Mouse (Mus musculus) kidney, adult 10 weeks (tissue): Measurements from ENCODE around the gene 2310057N15Rik. TPM values are rescaled to one million over a fixed set of nuclear protein-coding genes. Genes with fewer than 3 reads are reported as not detected.

Experiments
- polyA plus RNA-seq: library from polyadenylated mRNA; stranded (reverse); fragments of 350-450 nt; fragmentation: Illumina TruSeq; extraction: RNeasy Lipid Tissue Mini Kit (QIAGEN cat#74804); gene quantifications from one replicate; pipeline ENCODE4 v1.2.3, GENCODE M21; 2014; ENCODE audit warnings: low read depth, low replicate concordance

2310057N15Rik gene
- not detected for polyA plus RNA-seq

DNA sequence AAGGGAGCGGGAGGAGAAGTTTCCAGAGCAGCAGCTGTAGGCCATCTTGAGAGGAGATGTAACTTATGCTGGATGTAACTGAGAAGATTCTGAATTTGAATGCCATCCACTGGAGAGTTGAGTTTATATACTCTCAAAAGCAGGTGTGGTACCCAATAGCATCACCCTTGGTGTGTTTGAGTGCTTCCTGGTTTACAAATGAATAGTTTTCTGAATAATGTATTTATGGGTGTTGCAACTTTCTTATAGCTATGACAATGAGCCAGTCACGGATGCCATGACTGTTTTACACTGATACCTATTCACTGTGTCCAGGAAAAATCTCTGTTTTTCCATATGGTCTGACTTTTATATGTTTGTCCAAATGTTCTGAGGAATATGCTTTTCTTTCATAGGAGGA is at the start of gene 2310057N15Rik:
TSS of gene 2310057N15Rik (minus strand) at position 101 of the 400 bp plus-strand sequence.

GRCm38 (mm10) chr16:88820066-88820465 is 46.1 kb upstream of the 2310057N15Rik start, which contains the start of gene Krtap15:
Gene Krtap15, plus strand, starts transcription at chr16:88820215.

DNA sequence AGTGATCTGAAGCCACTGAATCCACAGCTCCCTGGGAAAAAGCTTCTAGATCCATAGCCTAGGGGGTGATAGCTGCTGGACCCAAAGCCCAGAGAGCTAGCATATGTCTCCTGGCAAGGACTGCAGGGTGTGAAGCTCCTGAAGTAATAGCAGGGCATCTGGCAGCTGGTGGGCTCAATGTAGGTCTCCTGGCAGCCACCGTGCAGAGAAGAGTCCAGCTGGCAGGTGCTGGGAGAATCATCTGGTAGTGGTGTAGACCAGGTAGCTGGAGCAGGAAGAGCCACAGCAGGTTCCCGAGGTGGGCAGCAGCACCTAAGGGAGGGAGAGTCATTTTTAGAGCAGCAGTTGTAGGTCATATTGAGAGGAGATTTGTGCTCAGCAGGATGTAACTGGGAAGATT is 37.8 kb upstream of the 2310057N15Rik start, which contains the start of gene Gm20741:
TSS of gene Gm20741 (minus strand) at position 394 of the 400 bp plus-strand sequence.

DNA sequence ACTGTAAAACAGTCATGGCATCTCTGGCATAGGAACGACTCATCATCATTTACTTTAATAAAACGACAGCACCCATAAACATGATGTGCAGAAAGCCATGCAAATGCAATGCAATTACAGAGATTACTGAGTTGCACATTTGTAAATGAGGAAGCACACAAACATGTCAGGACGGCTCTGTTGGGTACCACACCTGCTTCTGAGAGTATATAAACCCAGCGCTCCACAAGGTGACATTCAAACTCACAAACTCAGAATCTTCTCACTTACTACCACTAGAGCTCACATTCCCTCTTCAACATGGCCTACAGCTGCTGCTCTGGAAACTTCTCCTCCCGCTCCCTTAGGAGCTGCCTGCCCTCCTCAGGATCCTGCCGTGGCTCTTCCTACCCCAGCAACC is 3.6 kb upstream of the 2310057N15Rik start, which contains the start of gene Gm5965:
TSS of gene Gm5965 (plus strand) at position 301 of the 400 bp plus-strand sequence.

GRCm38 (mm10) chr16:88758547-88758946 is 15.5 kb downstream of the 2310057N15Rik start, which contains the start of gene 2310034C09Rik:
Gene 2310034C09Rik, plus strand, starts transcription at chr16:88758847.

DNA sequence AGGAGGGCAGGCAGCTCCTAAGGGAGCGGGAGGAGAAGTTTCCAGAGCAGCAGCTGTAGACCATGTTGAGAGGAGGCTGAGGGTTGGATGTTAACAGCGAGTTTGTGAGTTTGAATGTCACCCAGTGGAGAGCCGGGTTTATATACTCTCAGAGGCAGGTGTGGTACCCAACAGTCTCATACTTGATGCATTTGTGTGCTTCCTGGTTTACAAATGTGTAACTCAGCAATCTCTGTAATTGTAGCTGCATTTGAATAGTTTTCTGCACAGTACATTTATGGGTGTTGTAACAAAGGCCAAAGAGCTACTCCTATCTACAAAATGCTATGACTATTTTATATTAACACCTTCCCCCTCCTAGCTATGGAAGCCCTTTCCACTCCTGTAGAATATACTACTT is 22.5 kb downstream of the 2310057N15Rik start, which contains the start of gene Krtap13:
TSS of gene Krtap13 (minus strand) at position 101 of the 400 bp plus-strand sequence.

DNA sequence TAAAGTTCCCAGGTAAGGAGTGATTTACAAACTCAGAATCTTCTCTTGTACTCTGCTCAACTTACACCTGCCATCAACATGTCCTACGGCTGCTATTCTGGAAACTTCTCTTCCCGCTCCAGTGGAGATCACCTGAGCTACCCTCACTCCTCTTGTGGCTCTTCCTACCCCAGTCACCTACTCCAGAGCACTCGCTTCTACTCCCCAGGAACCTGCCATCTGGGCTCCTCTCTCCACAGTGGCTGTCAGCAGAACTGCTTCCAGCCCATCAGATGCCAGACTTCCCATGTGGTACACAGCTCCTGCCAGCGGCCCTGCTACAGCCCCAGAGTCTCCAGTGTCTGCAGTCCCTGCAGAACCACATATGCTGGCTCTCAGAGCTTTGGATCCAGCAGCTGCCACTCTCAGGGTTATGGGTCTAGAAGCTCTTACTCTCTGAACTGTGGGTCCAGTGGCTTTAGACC is 45.2 kb downstream of the 2310057N15Rik start, which contains the start of gene Krtap13-1:
TSS of gene Krtap13-1 (plus strand) at position 51 of the 464 bp plus-strand sequence.

Other genes with a start within 250 kb of the 2310057N15Rik start
- gene Cldn8, start 211.0 kb downstream of the 2310057N15Rik start, polyA plus RNA-seq = 325 TPM
- not detected for gene Krtap24-1, start 161.9 kb downstream of the 2310057N15Rik start, polyA plus RNA-seq
- gene 2310079G19Rik, start 146.5 kb downstream of the 2310057N15Rik start, polyA plus RNA-seq = not detected
- gene Krtap26-1, start 126.4 kb downstream of the 2310057N15Rik start, polyA plus RNA-seq = not detected
- not detected for gene Krtap27-1, start 102.5 kb downstream of the 2310057N15Rik start, polyA plus RNA-seq
- not detected for gene 2310061N02Rik, start 66.2 kb downstream of the 2310057N15Rik start, polyA plus RNA-seq
- not detected for gene Krtap13-1, start 45.3 kb downstream of the 2310057N15Rik start, polyA plus RNA-seq
- gene Krtap13, start 22.6 kb downstream of the 2310057N15Rik start, polyA plus RNA-seq = not detected
- gene 2310034C09Rik, start 15.4 kb downstream of the 2310057N15Rik start, polyA plus RNA-seq = not detected
- not detected for gene Gm5965, start 3.7 kb upstream of the 2310057N15Rik start, polyA plus RNA-seq
- gene Gm20741, start 38.0 kb upstream of the 2310057N15Rik start, polyA plus RNA-seq = not detected
- not detected for gene Krtap15, start 46.0 kb upstream of the 2310057N15Rik start, polyA plus RNA-seq
- not detected for gene Krtap14, start 51.9 kb upstream of the 2310057N15Rik start, polyA plus RNA-seq
- gene Krtap19-1, start 95.2 kb upstream of the 2310057N15Rik start, polyA plus RNA-seq = not detected
- gene Krtap19-2, start 100.1 kb upstream of the 2310057N15Rik start, polyA plus RNA-seq = not detected
- gene Krtap19-3, start 103.8 kb upstream of the 2310057N15Rik start, polyA plus RNA-seq = not detected
- not detected for gene Krtap19-4, start 110.9 kb upstream of the 2310057N15Rik start, polyA plus RNA-seq
- not detected for gene Krtap19-5, start 122.3 kb upstream of the 2310057N15Rik start, polyA plus RNA-seq
- gene Krtap19-9b, start 158.1 kb upstream of the 2310057N15Rik start, polyA plus RNA-seq = not detected
- not detected for gene Krtap16-3, start 188.7 kb upstream of the 2310057N15Rik start, polyA plus RNA-seq
- not detected for gene Krtap22-2, start 236.6 kb upstream of the 2310057N15Rik start, polyA plus RNA-seq
- not detected for gene Gm10229, start 241.1 kb upstream of the 2310057N15Rik start, polyA plus RNA-seq